In the genomic region with DNA sequence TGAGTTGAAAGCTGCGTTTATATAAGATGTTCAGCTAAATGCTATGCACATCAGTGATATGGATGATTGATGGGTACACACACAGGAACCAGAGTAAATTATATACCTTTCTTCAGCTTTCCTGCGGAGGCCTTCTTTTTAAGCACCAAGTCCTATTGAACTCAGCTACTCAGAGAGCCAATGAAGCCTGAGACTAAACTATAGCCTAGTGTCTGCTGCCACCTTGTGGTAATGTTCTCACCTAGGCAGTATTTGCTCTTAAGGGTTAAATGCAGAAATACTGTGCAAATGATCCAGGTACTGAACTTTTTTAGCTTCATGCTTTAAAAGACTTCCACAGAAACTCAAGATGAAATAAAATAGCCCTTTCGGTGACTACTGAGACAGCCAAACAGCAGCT, we compare ENCODE assay signal across 10 mouse cellular contexts. TPM values are rescaled to one million over a fixed set of nuclear protein-coding genes. Genes with fewer than 3 reads are reported as not detected.
A peak's percentile ranks its signal among the peaks of the same experiment; 100 is the strongest.
DNase-seq lines count a peak whose midpoint lies in the region; ATAC-seq and TF ChIP-seq lines count a peak whose summit lies in the region.
"Had no signal": no experiment of that assay in that cellular context is flagged by ENCODE, and none has a peak within 500 bp of the region (broad histone marks: within the 10 kb centered on the region; RNA-seq: fewer than 3 reads in every experiment).

No protein-coding gene starts in this region.

- H3K9me3 ChIP-seq in ES-Bruce4 (replicated peaks; ENCODE audit: control insufficient read depth, insufficient read depth, low read length, poor library complexity, severe bottlenecking): peaks cover 9% of the 10 kb centered on the region
- H3K9me3 ChIP-seq in forebrain, embryonic 16.5 days (ENCODE audit: control insufficient read depth, low read length): no peaks in the 10 kb centered on the region

- intact Hi-C loops in left cerebral cortex, postnatal 25 days (cut with DNase I): loop anchor here (1.0 to 5.0 kb wide), 2 partner anchors 455 to 561 kb away; no protein-coding TSS in a partner anchor

- no peak for TF ChIP-seq EP300 in ES-Bruce4 (IDR thresholded peaks at IDR 0.05; ENCODE audit: insufficient read depth, low read depth, low read length)

- no peaks in the 10 kb centered on the region for H3K36me3 ChIP-seq in ES-Bruce4 (ENCODE audit: control insufficient read depth, insufficient read depth, low read length, poor library complexity, severe bottlenecking)
- no peaks in the 10 kb centered on the region for H3K36me3 ChIP-seq in forebrain, embryonic 16.5 days (ENCODE audit: control insufficient read depth, insufficient read depth)

- 32% methylated on average over 3 of the region's 3 CpGs for WGBS in forebrain, embryonic 16.5 days

- no peaks in the 10 kb centered on the region for H3K4me1 ChIP-seq in ES-Bruce4 (ENCODE audit: control insufficient read depth, insufficient read depth, low read length)
- no peaks in the 10 kb centered on the region for H3K4me1 ChIP-seq in forebrain, embryonic 16.5 days (replicated peaks; ENCODE audit: control insufficient read depth, insufficient read depth, low read length)

- peak; percentile 80 for DNase-seq in 416B (ENCODE audit: low read depth)
- DNase-seq in kidney, adult 18-20 months: peak; percentile 18
- peak; percentile 77 to 82 for DNase-seq in left cerebral cortex, postnatal 25 days (ENCODE audit: low spot score in 2 of 2)
- peak; percentile 56 for DNase-seq in neural tube, embryonic 10.5 days (ENCODE audit: extremely low spot score, low spot score)
- DNase-seq in thymus, postnatal 25 days: peak; percentile 38

- ATAC-seq in cerebellum, adult (ENCODE audit: insufficient number of reproducible peaks, low FRiP score, low TSS enrichment): peak; percentile 82
- peak; percentile 91 for ATAC-seq in forebrain, embryonic 16.5 days

- H3K4me2 ChIP-seq in forebrain, embryonic 16.5 days (ENCODE audit: low read length): no peak overlapping the region

- H3K27ac ChIP-seq in ES-Bruce4 (ENCODE audit: insufficient read depth, low read length): no peak overlapping the region
- no peak overlapping the region for H3K27ac ChIP-seq in forebrain, embryonic 16.5 days (ENCODE audit: low read length)

- no peak overlapping the region for H3K9ac ChIP-seq in ES-Bruce4 (ENCODE audit: low read depth, poor library complexity, severe bottlenecking)
- no peak overlapping the region for H3K9ac ChIP-seq in forebrain, embryonic 16.5 days (replicated peaks; ENCODE audit: low read depth, low read length)

- no peaks in the 10 kb centered on the region for H3K27me3 ChIP-seq in ES-Bruce4 (ENCODE audit: control insufficient read depth, insufficient read depth, low read length, poor library complexity, severe bottlenecking)
- no peaks in the 10 kb centered on the region for H3K27me3 ChIP-seq in forebrain, embryonic 16.5 days (replicated peaks; ENCODE audit: control insufficient read depth, insufficient read depth, low read length)

- no peak overlapping the region for H3K4me3 ChIP-seq in ES-Bruce4 (ENCODE audit: low read depth, low read length)
- no peak overlapping the region for H3K4me3 ChIP-seq in forebrain, embryonic 16.5 days (replicated peaks; ENCODE audit: low read length)

- no peak for TF ChIP-seq POLR2A in ES-Bruce4 (IDR thresholded peaks at IDR 0.05; ENCODE audit: insufficient read depth, low read length)

- TF ChIP-seq CTCF in ES-Bruce4 (IDR thresholded peaks at IDR 0.05; ENCODE audit: low read depth, low read length): peak; percentile 29

RNA-seq across cellular contexts. Expression of gene Gm281, which starts 3.4 kb away (rescaled TPM):
- polyA plus RNA-seq in ES-Bruce4 (2011; ENCODE audit: insufficient read depth, insufficient read length, low read depth, missing spikeins): not detected in 2 replicates
- 0.14 TPM in 1 of 2 replicates, not detected in the other for polyA plus RNA-seq in forebrain, embryonic 16.5 days (2015; fragmentation: Nextera tagmentation; extraction: Ambion mirVana)
- not detected for total RNA-seq in left cerebral cortex, postnatal 25 days (2021)
- polyA plus RNA-seq: heart, embryonic 14.5 days; stomach, embryonic 16.5 days had no signal

RNA-seq across cellular contexts. Expression of gene Atxn7, which starts 43.6 kb away (rescaled TPM):
- 7.4 and 9.6 TPM in 2 replicates for polyA plus RNA-seq in ES-Bruce4 (2011; ENCODE audit: insufficient read depth, insufficient read length, low read depth, missing spikeins)
- polyA plus RNA-seq in forebrain, embryonic 16.5 days (2015; fragmentation: Nextera tagmentation; extraction: Ambion mirVana): 4.0 and 4.9 TPM in 2 replicates
- 10 to 100 TPM; 23.3 to 25.1 TPM for total RNA-seq in left cerebral cortex, postnatal 25 days (2021)

RNA-seq across cellular contexts. Expression of gene Thoc7, which starts 44.0 kb away (rescaled TPM):
- 105 and 113 TPM in 2 replicates for polyA plus RNA-seq in ES-Bruce4 (2011; ENCODE audit: insufficient read depth, insufficient read length, low read depth, missing spikeins)
- 150 and 159 TPM in 2 replicates for polyA plus RNA-seq in forebrain, embryonic 16.5 days (2015; fragmentation: Nextera tagmentation; extraction: Ambion mirVana)
- total RNA-seq in left cerebral cortex, postnatal 25 days (2021): 100 to 1,000 TPM in 1 of 2 experiments, 10 to 100 TPM in 1; 96.9 to 101 TPM

Comparison
In these comparisons a context has a peak if more than half of its experiments do, and no peak if none do; other contexts are left out.
1. DNase-seq: peak in every context shown above with its lines; median percentile 80 in 416B; 80 in left cerebral cortex, postnatal 25 days; 56 in neural tube, embryonic 10.5 days; 38 in thymus, postnatal 25 days; 18 in kidney, adult 18-20 months.